Mouse (Mus musculus) forebrain, postnatal 0 days (tissue): ENCODE results near the gene Smtnl1. TPM values are rescaled to one million over a fixed set of nuclear protein-coding genes. Genes with fewer than 3 reads are reported as not detected.

Experiments
- ATAC-seq: fragments of 200-750 bp; cut with Nextera tagmentation; 2 replicates; pipeline ENCODE4 v1.8.0; 2017; ENCODE audit warnings: mild to moderate bottlenecking, moderate library complexity
- DNase-seq: peaks from one replicate; pipeline ENCODE4 v3.0.0-alpha.2; 2015
- H3K27ac ChIP-seq: fragments of 300-500 bp; sonication (generic); 2 replicates; pipeline ENCODE4 v1.5.1; 2014; ENCODE audit warnings: low read depth, mild to moderate bottlenecking, antibody characterized with exemption, low read length, moderate library complexity, mixed read lengths
- H3K27me3 ChIP-seq: fragments of 300-500 bp; sonication (generic); 2 replicates; pipeline ENCODE4 v1.6.1; 2014; ENCODE audit warnings: mild to moderate bottlenecking, low read length, mixed read lengths; ENCODE audit not compliant: insufficient read depth
- H3K36me3 ChIP-seq: fragments of 300-500 bp; sonication (generic); 2 replicates; pipeline ENCODE4 v1.6.1; 2014; ENCODE audit warnings: mild to moderate bottlenecking, moderate library complexity; ENCODE audit not compliant: insufficient read depth
- H3K4me1 ChIP-seq: fragments of 300-500 bp; sonication (generic); 2 replicates; pipeline ENCODE4 v1.6.1; 2014; ENCODE audit warnings: antibody characterized with exemption; ENCODE audit not compliant: insufficient read depth
- H3K4me2 ChIP-seq: fragments of 300-500 bp; sonication (generic); 2 replicates; pipeline ENCODE4 v1.6.1; 2014; ENCODE audit warnings: low read depth, mild to moderate bottlenecking, moderate library complexity
- H3K4me3 ChIP-seq: fragments of 300-500 bp; sonication (generic); 2 replicates; pipeline ENCODE4 v1.5.1; 2014; ENCODE audit warnings: low read depth, low read length, mixed read lengths
- H3K9ac ChIP-seq: fragments of 300-500 bp; sonication (generic); 2 replicates; pipeline ENCODE4 v1.6.1; 2014; ENCODE audit warnings: mild to moderate bottlenecking
- H3K9me3 ChIP-seq: fragments of 300-500 bp; sonication (generic); 2 replicates; pipeline ENCODE4 v1.6.1; 2016; ENCODE audit warnings: low read length
- CTCF ChIP-seq: sonication (generic); IDR thresholded peaks from 2 replicates; pipeline ENCODE4 v1.5.1; 2016; ENCODE audit warnings: antibody characterized with exemption, control low read depth, low read depth
- WGBS: fragments of 180-500 bp; shearing (Covaris S2); extraction: QIAGEN DNeasy Blood & Tissue Kit; methylation state at CpG from one replicate; pipeline ENCODE4 v1.1.7; 2014; 5-methylcytosine and 5-hydroxymethylcytosine counted together
- polyA plus RNA-seq: library from polyadenylated mRNA; unstranded; fragments of >200 nt; fragmentation: Nextera tagmentation; extraction: Ambion mirVana; gene quantifications from 2 replicates; pipeline ENCODE4 v1.2.1, GENCODE M21; 2015
- total RNA-seq: library from RNA; depleted of rRNA; stranded (reverse); fragments of >200 nt; gene quantifications from 2 replicates; pipeline ENCODE4 v1.2.3, GENCODE M21; 2014

Smtnl1 gene
- total and polyA plus RNA-seq, 2 experiments from 2014 or later = 0.17 to 0.29 TPM

GRCm38 (mm10) chr2:84838593-84838949, 16.1 kb upstream of the Smtnl1 start, which contains the start of gene Slc43a1:
Slc43a1 (plus strand) TSS chr2:84838850.
- no peak within 1 kb of the TSS for H3K27ac ChIP-seq
- TF ChIP-seq CTCF = no peak
- H3K4me3 ChIP-seq = peak within 1 kb of the TSS; percentile 58
- 0 out of 2 replicates have a peak, but pooled peaks cover 10% of the 10 kb centered on the region for H3K4me1 ChIP-seq
- no peaks in the 10 kb centered on the region for H3K9me3 ChIP-seq
- H3K27me3 ChIP-seq = peaks cover 25% of the 10 kb centered on the region
- peak within 1 kb of the TSS; percentile 50 for H3K9ac ChIP-seq
- no peak for DNase-seq
- no peaks in the 10 kb centered on the region for H3K36me3 ChIP-seq
- no peak for ATAC-seq
- 16% methylated on average over 10 of the region's 10 CpGs for WGBS
- peak within 1 kb of the TSS; percentile 99 for H3K4me2 ChIP-seq

GRCm38 (mm10) chr2:84837817-84838592, 15.6 kb upstream of the Smtnl1 start:
- Histone ChIP-seq H3K4me2 (no peak overlapping the region), H3K4me3 (no peak overlapping the region), H3K4me1 (0 out of 2 replicates have a peak, but pooled peaks cover 10% of the 10 kb centered on the region), H3K36me3 (no peaks in the 10 kb centered on the region), H3K27ac (no peak overlapping the region), H3K9ac (no peak overlapping the region), H3K27me3 (peaks cover 25% of the 10 kb centered on the region), H3K9me3 (no peaks in the 10 kb centered on the region)
- no peak for TF ChIP-seq CTCF
- WGBS = 25% methylated on average over 9 of the region's 9 CpGs
- no peak for DNase-seq
- no peak for ATAC-seq

- H3K4me3 ChIP-seq = no peak overlapping the region
- DNase-seq = no peak
- WGBS = 72% methylated on average over 8 of the region's 8 CpGs
- no peak for ATAC-seq
- TF ChIP-seq CTCF = no peak
- no peak overlapping the region for H3K27ac ChIP-seq
- no peak overlapping the region for H3K9ac ChIP-seq
- peaks cover 25% of the 10 kb centered on the region for H3K27me3 ChIP-seq
- H3K36me3 ChIP-seq = no peaks in the 10 kb centered on the region
- H3K4me2 ChIP-seq = no peak overlapping the region
- 0 out of 2 replicates have a peak, but pooled peaks cover 10% of the 10 kb centered on the region for H3K4me1 ChIP-seq
- no peaks in the 10 kb centered on the region for H3K9me3 ChIP-seq
Measured at GRCm38 (mm10) chr2:84837107-84837506, 14.7 kb upstream of the Smtnl1 start.

GRCm38 (mm10) chr2:84831666-84832391, 9.4 kb upstream of the Smtnl1 start:
- Histone ChIP-seq H3K9me3 (no peaks in the 10 kb centered on the region), H3K9ac (no peak overlapping the region; the same call in 1 of the 2 replicates), H3K4me2 (no peak overlapping the region), H3K4me3 (no peak overlapping the region), H3K27ac (peak overlapping the region; percentile 57; the same call in 1 of the 2 replicates), H3K4me1 (peaks cover 12% of the 10 kb centered on the region; the same call in 1 of the 2 replicates), H3K36me3 (peaks cover 12% of the 10 kb centered on the region; the same call in 1 of the 2 replicates), H3K27me3 (no peaks in the 10 kb centered on the region)
- peak; percentile 82 for ATAC-seq
- peak; percentile 95 for DNase-seq
- WGBS = 19% methylated on average over 10 of the region's 10 CpGs
- TF ChIP-seq CTCF = peak; percentile 95

- Histone ChIP-seq H3K4me2 (peak overlapping the region; percentile 99), H3K4me1 (peaks cover 14% of the 10 kb centered on the region; the same call in 1 of the 2 replicates), H3K36me3 (peaks cover 12% of the 10 kb centered on the region; the same call in 1 of the 2 replicates), H3K9me3 (no peaks in the 10 kb centered on the region), H3K9ac (peak overlapping the region; percentile 75), H3K27ac (no peak overlapping the region), H3K27me3 (no peaks in the 10 kb centered on the region), H3K4me3 (peak overlapping the region; percentile 89)
- TF ChIP-seq CTCF = no peak
- no peak for ATAC-seq
- DNase-seq = no peak
- WGBS = 1% methylated on average over 29 of the region's 29 CpGs
Measured at GRCm38 (mm10) chr2:84827283-84827920, 5.0 kb upstream of the Smtnl1 start.

GRCm38 (mm10) chr2:84826488-84827282, 4.2 kb upstream of the Smtnl1 start, which contains the start of gene Timm10:
Timm10 (plus strand) TSS chr2:84826997.
- peak within 1 kb of the TSS; percentile 99 for H3K4me2 ChIP-seq
- H3K27me3 ChIP-seq = no peaks in the 10 kb centered on the region
- DNase-seq (peak; percentile 97), ATAC-seq (peak; percentile 96)
- peaks cover 11% of the 10 kb centered on the region; the same call in 1 of the 2 replicates for H3K4me1 ChIP-seq
- peaks cover 12% of the 10 kb centered on the region; the same call in 1 of the 2 replicates for H3K36me3 ChIP-seq
- peak within 1 kb of the TSS; percentile 75 for H3K9ac ChIP-seq
- no peaks in the 10 kb centered on the region for H3K9me3 ChIP-seq
- under 1% methylated on average over 34 of the region's 34 CpGs for WGBS
- peak within 1 kb of the TSS; percentile 72 for H3K27ac ChIP-seq
- H3K4me3 ChIP-seq = peak within 1 kb of the TSS; percentile 89
- TF ChIP-seq CTCF = no peak
